Mouse (Mus musculus) heart, adult 2 months (tissue): ENCODE data around the gene Gm10722. TPM values are rescaled to one million over a fixed set of nuclear protein-coding genes. Genes with fewer than 3 reads are reported as not detected.
"Not testable (repeated sequence)": the region's sequence is repeated elsewhere in the genome, so short reads cannot be mapped to it uniquely, and the experiment has no call there.

Source experiments
- DNase-seq, 2 experiments: peaks; one replicate each; pipeline ENCODE4 v3.0.0; 2021
- H3K27ac ChIP-seq: fragments of 200-600 bp; 2 replicates; pipeline ENCODE4 v1.8.1; 2022
- H3K27me3 ChIP-seq: fragments of 200-500 bp; 2 replicates; pipeline ENCODE4 v1.6.1; 2012; ENCODE audit warnings: mild to moderate bottlenecking, low read length, inconsistent platforms, mixed read lengths; ENCODE audit not compliant: control insufficient read depth, insufficient read depth
- H3K36me3 ChIP-seq: fragments of 200-500 bp; 2 replicates; pipeline ENCODE4 v1.6.1; 2012; ENCODE audit warnings: low read length, inconsistent platforms; ENCODE audit not compliant: control insufficient read depth, insufficient read depth
- H3K4me1 ChIP-seq: fragments of 200-500 bp; 2 replicates; pipeline ENCODE4 v1.6.1; 2011; ENCODE audit warnings: low read length; ENCODE audit not compliant: control insufficient read depth, insufficient read depth
- H3K4me3 ChIP-seq: fragments of 200-600 bp; 2 replicates; pipeline ENCODE4 v1.8.1; 2022
- H3K79me2 ChIP-seq: fragments of 200-500 bp; replicated peaks from 2 replicates; pipeline ENCODE4 v1.6.1; 2012; ENCODE audit warnings: mild to moderate bottlenecking, inconsistent platforms, low read length, moderate library complexity, mixed read lengths; ENCODE audit not compliant: control insufficient read depth, insufficient read depth
- H3K9ac ChIP-seq: fragments of 200-500 bp; 2 replicates; pipeline ENCODE4 v1.6.1; 2012; ENCODE audit warnings: low read depth, mild to moderate bottlenecking, control low read depth, inconsistent platforms, low read length, mixed read lengths
- WGBS: fragments of 180-500 bp; shearing (Covaris S2); methylation state at CpG from one replicate; pipeline ENCODE4 v1.1.7; 2018; 5-methylcytosine and 5-hydroxymethylcytosine counted together
- intact Hi-C: fragments of 180-260 bp; cut with DNase I; formaldehyde crosslinking; loops from one replicate; pipeline ENCODE4 v1.15.1; 2025
- long read RNA-seq: library from polyadenylated mRNA; stranded (forward); transcript quantifications from one replicate; pipeline ENCODE4 v2.0.0, GENCODE M21; 2021
- polyA plus RNA-seq: library from polyadenylated mRNA; depleted of rRNA; stranded (reverse); fragments of >200 nt; gene quantifications from 2 replicates; pipeline ENCODE4 v1.2.3, GENCODE M21; 2012; rRNA removed
- total RNA-seq, 2 experiments: library from RNA; stranded (reverse); gene quantifications; 2 replicates each; pipeline ENCODE4 v1.2.3; 2021

Gene Gm10722
- total RNA-seq: not detected
- not detected in 2 replicates for polyA plus RNA-seq
- long read RNA-seq: 0 reads

DNA sequence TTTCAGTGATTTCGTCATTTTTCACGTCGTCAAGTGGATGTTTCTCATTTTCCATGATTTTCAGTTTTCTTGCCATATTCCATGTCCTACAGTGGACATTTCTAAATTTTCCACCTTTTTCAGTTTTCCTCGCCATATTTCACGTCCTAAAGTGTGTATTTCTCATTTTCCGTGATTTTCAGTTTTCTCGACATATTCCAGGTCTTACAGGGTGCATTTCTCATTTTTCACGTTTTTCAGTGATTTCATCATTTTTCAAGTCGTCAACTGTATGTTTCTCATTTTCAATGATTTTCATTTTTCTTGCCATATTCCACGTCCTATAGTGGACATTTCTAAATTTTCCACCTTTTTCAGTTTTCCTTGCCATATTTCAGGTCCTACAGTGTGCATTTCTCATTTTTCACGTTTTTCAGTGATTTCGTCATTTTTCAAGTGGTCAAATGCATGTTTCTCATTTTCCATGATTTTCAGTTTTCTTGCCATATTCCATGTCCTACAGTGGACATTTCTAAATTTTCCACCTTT is at the start of gene Gm10722:
TSS of gene Gm10722 (plus strand) at position 478 of the 528 bp plus-strand sequence.
- H3K27me3 ChIP-seq, H3K79me2 ChIP-seq, H3K27ac ChIP-seq, H3K4me1 ChIP-seq, H3K36me3 ChIP-seq, intact Hi-C loops, H3K4me3 ChIP-seq, H3K9ac ChIP-seq: not testable (repeated sequence)
- DNase-seq: peak in 1 of 2 experiments; percentile 10
- 72% methylated on average over 12 of the region's 12 CpGs for WGBS

- not testable (repeated sequence) for H3K79me2 ChIP-seq
- 67% methylated on average over 8 of the region's 8 CpGs for WGBS
- peak in 1 of 2 experiments; percentile 2 for DNase-seq
Observed at GRCm38 (mm10) chr9:3001006-3001405, 284 bp downstream of the Gm10722 start.

GRCm38 (mm10) chr9:3001948-3002659 is 1.4 kb downstream of the Gm10722 start:
- WGBS: 67% methylated on average over 9 of the region's 11 CpGs
- H3K36me3 ChIP-seq, H3K4me3 ChIP-seq, intact Hi-C loops, H3K79me2 ChIP-seq, H3K9ac ChIP-seq, H3K27ac ChIP-seq, H3K4me1 ChIP-seq, H3K27me3 ChIP-seq: not testable (repeated sequence)
- peak; percentile 60 to 86 for DNase-seq

More at GRCm38 (mm10) chr9:3001006-3001405, 284 bp downstream of the Gm10722 start:
- H3K27ac ChIP-seq, H3K4me1 ChIP-seq, H3K4me3 ChIP-seq, H3K36me3 ChIP-seq, intact Hi-C loops, H3K9ac ChIP-seq, H3K27me3 ChIP-seq: not testable (repeated sequence)

- H3K27me3 ChIP-seq, H3K9ac ChIP-seq, H3K79me2 ChIP-seq, DNase-seq, H3K36me3 ChIP-seq, H3K4me1 ChIP-seq, intact Hi-C loops, H3K27ac ChIP-seq, H3K4me3 ChIP-seq: not testable (repeated sequence)
- 75% methylated on average over 6 of the region's 14 CpGs for WGBS
Observed at GRCm38 (mm10) chr9:3002794-3003396, 2.2 kb downstream of the Gm10722 start, which contains the start of gene Gm11168. Gm11168 (plus strand) TSS chr9:3003346.

- DNase-seq, H3K36me3 ChIP-seq, H3K27ac ChIP-seq, H3K27me3 ChIP-seq, H3K4me3 ChIP-seq, intact Hi-C loops, H3K9ac ChIP-seq, H3K4me1 ChIP-seq, H3K79me2 ChIP-seq: not testable (repeated sequence)
- 73% methylated on average over 1 of the region's 5 CpGs for WGBS
Observed at GRCm38 (mm10) chr9:3006179-3006578, 5.5 kb downstream of the Gm10722 start.

- H3K27ac ChIP-seq, H3K4me3 ChIP-seq, intact Hi-C loops, H3K79me2 ChIP-seq, H3K27me3 ChIP-seq, H3K4me1 ChIP-seq, H3K36me3 ChIP-seq, H3K9ac ChIP-seq: not testable (repeated sequence)
- 73% methylated on average over 8 of the region's 8 CpGs for WGBS
- DNase-seq: peak; percentile 47 to 78
Observed at GRCm38 (mm10) chr9:3006636-3007035, 5.9 kb downstream of the Gm10722 start.

- H3K27ac ChIP-seq, intact Hi-C loops, DNase-seq, H3K4me1 ChIP-seq, H3K36me3 ChIP-seq, H3K9ac ChIP-seq, H3K4me3 ChIP-seq, H3K27me3 ChIP-seq, H3K79me2 ChIP-seq: not testable (repeated sequence)
- WGBS: 77% methylated on average over 8 of the region's 9 CpGs
Observed at GRCm38 (mm10) chr9:3007272-3007671, 6.5 kb downstream of the Gm10722 start.

GRCm38 (mm10) chr9:3009331-3009730 is 8.6 kb downstream of the Gm10722 start:
- H3K36me3 ChIP-seq, H3K27me3 ChIP-seq, H3K4me3 ChIP-seq, H3K79me2 ChIP-seq, H3K27ac ChIP-seq, DNase-seq, intact Hi-C loops, H3K9ac ChIP-seq, H3K4me1 ChIP-seq: not testable (repeated sequence)
- WGBS: no CpG with 5 or more reads among the region's 5 CpGs

- H3K27me3 ChIP-seq, H3K27ac ChIP-seq, intact Hi-C loops, H3K9ac ChIP-seq, H3K4me1 ChIP-seq, H3K79me2 ChIP-seq, H3K36me3 ChIP-seq, DNase-seq, H3K4me3 ChIP-seq: not testable (repeated sequence)
- WGBS: 82% methylated on average over 3 of the region's 7 CpGs
Observed at GRCm38 (mm10) chr9:3012054-3012621, 11.4 kb downstream of the Gm10722 start.
